Mouse (Mus musculus) heart, embryonic 16.5 days (tissue): Measurements from ENCODE around the gene Polk. TPM values are rescaled to one million over a fixed set of nuclear protein-coding genes. Genes with fewer than 3 reads are reported as not detected.

Experiments
- ATAC-seq: fragments of 200-750 bp; cut with Nextera tagmentation; replicated peaks from 2 replicates; pipeline ENCODE4 v1.8.0; 2017; ENCODE audit warnings: moderate number of reproducible peaks; ENCODE audit not compliant: insufficient read depth, low FRiP score; ENCODE audit errors: extremely low read depth
- H3K27ac ChIP-seq: fragments of 300-500 bp; sonication (generic); 2 replicates; pipeline ENCODE4 v1.5.1; 2014; ENCODE audit warnings: mild to moderate bottlenecking, low read length, control low read depth, moderate library complexity
- H3K27me3 ChIP-seq: fragments of 300-500 bp; sonication (generic); 2 replicates; pipeline ENCODE4 v1.6.1; 2014; ENCODE audit warnings: low read length, mixed read lengths; ENCODE audit not compliant: control insufficient read depth, insufficient read depth
- H3K36me3 ChIP-seq: fragments of 300-500 bp; sonication (generic); 2 replicates; pipeline ENCODE4 v1.6.1; 2014; ENCODE audit not compliant: control insufficient read depth, insufficient read depth
- H3K4me1 ChIP-seq: fragments of 300-500 bp; sonication (generic); 2 replicates; pipeline ENCODE4 v1.6.1; 2014; ENCODE audit warnings: low read length, mixed read lengths; ENCODE audit not compliant: control insufficient read depth, insufficient read depth
- H3K4me2 ChIP-seq: fragments of 300-500 bp; sonication (generic); 2 replicates; pipeline ENCODE4 v1.6.1; 2014; ENCODE audit warnings: low read depth, mild to moderate bottlenecking, control low read depth, low read length
- H3K4me3 ChIP-seq: fragments of 300-500 bp; sonication (generic); 2 replicates; pipeline ENCODE4 v1.5.1; 2014; ENCODE audit warnings: mild to moderate bottlenecking, control low read depth, low read length
- H3K9ac ChIP-seq: fragments of 300-500 bp; sonication (generic); 2 replicates; pipeline ENCODE4 v1.6.1; 2014; ENCODE audit warnings: low read length, control low read depth
- H3K9me3 ChIP-seq: fragments of 300-500 bp; sonication (generic); replicated peaks from 2 replicates; pipeline ENCODE4 v1.6.1; 2016; ENCODE audit warnings: low read length; ENCODE audit not compliant: control insufficient read depth
- WGBS: fragments of 180-500 bp; shearing (Covaris S2); extraction: QIAGEN DNeasy Blood & Tissue Kit; methylation state at CpG from one replicate; pipeline ENCODE4 v1.1.7; 2014; 5-methylcytosine and 5-hydroxymethylcytosine counted together
- polyA plus RNA-seq: library from polyadenylated mRNA; unstranded; fragments of >200 nt; fragmentation: Nextera tagmentation; extraction: Ambion mirVana; gene quantifications from 2 replicates; pipeline ENCODE4 v1.2.1, GENCODE M21; 2015

The Polk gene
- polyA plus RNA-seq, 1 experiment from 2014 or later = 7.3 TPM

GRCm38 (mm10) chr13:96536821-96537572 is 5.4 kb downstream of the Polk start:
- ATAC-seq = no peak
- H3K36me3 ChIP-seq = no peaks in the 10 kb centered on the region
- H3K27me3 ChIP-seq = no peaks in the 10 kb centered on the region
- H3K4me2 ChIP-seq = no peak overlapping the region
- 67% methylated on average over 5 of the region's 5 CpGs for WGBS
- no peak overlapping the region for H3K9ac ChIP-seq
- H3K4me3 ChIP-seq = no peak overlapping the region
- H3K9me3 ChIP-seq = no peaks in the 10 kb centered on the region
- H3K27ac ChIP-seq = no peak overlapping the region
- H3K4me1 ChIP-seq = peaks cover 3% of the 10 kb centered on the region

- H3K4me1 ChIP-seq = 0 out of 2 replicates have a peak, but pooled peaks cover 2% of the 10 kb centered on the region
- no peak overlapping the region for H3K9ac ChIP-seq
- H3K27me3 ChIP-seq = no peaks in the 10 kb centered on the region
- H3K36me3 ChIP-seq = 0 out of 2 replicates have a peak, but pooled peaks cover 2% of the 10 kb centered on the region
- no peak; the same call in 1 of the 2 replicates for ATAC-seq
- no peak overlapping the region for H3K4me2 ChIP-seq
- peaks cover 8% of the 10 kb centered on the region; the same call in 1 of the 2 replicates for H3K9me3 ChIP-seq
- WGBS = 61% methylated on average over 2 of the region's 2 CpGs
- H3K4me3 ChIP-seq = no peak overlapping the region
- H3K27ac ChIP-seq = no peak overlapping the region
Observed at GRCm38 (mm10) chr13:96533742-96534141, 8.6 kb downstream of the Polk start.

GRCm38 (mm10) chr13:96532176-96532575 is 10.2 kb downstream of the Polk start:
- 0 out of 2 replicates have a peak, but pooled peaks cover 2% of the 10 kb centered on the region for H3K4me1 ChIP-seq
- no peaks in the 10 kb centered on the region for H3K27me3 ChIP-seq
- ATAC-seq = no peak
- no peak overlapping the region for H3K4me3 ChIP-seq
- no peak overlapping the region for H3K4me2 ChIP-seq
- H3K27ac ChIP-seq = no peak overlapping the region
- 91% methylated on average over 6 of the region's 6 CpGs for WGBS
- peaks cover 8% of the 10 kb centered on the region; the same call in 1 of the 2 replicates for H3K9me3 ChIP-seq
- 0 out of 2 replicates have a peak, but pooled peaks cover 2% of the 10 kb centered on the region for H3K36me3 ChIP-seq
- no peak overlapping the region for H3K9ac ChIP-seq

GRCm38 (mm10) chr13:96530064-96530463 is 12.3 kb downstream of the Polk start:
- Histone ChIP-seq H3K9ac (no peak overlapping the region), H3K36me3 (0 out of 2 replicates have a peak, but pooled peaks cover 2% of the 10 kb centered on the region), H3K27me3 (no peaks in the 10 kb centered on the region), H3K4me3 (no peak overlapping the region), H3K4me1 (0 out of 2 replicates have a peak, but pooled peaks cover 2% of the 10 kb centered on the region), H3K4me2 (no peak overlapping the region), H3K9me3 (peaks cover 8% of the 10 kb centered on the region; the same call in 1 of the 2 replicates), H3K27ac (no peak overlapping the region)
- no peak for ATAC-seq
- 90% methylated on average over 9 of the region's 9 CpGs for WGBS

GRCm38 (mm10) chr13:96529542-96529941 is 12.8 kb downstream of the Polk start:
- Histone ChIP-seq H3K4me1 (0 out of 2 replicates have a peak, but pooled peaks cover 2% of the 10 kb centered on the region), H3K27me3 (no peaks in the 10 kb centered on the region)
- 93% methylated on average over 3 of the region's 3 CpGs for WGBS

GRCm38 (mm10) chr13:96528776-96529175 is 13.6 kb downstream of the Polk start:
- H3K9ac ChIP-seq = no peak overlapping the region
- ATAC-seq = no peak
- peaks cover 8% of the 10 kb centered on the region; the same call in 1 of the 2 replicates for H3K9me3 ChIP-seq
- 0 out of 2 replicates have a peak, but pooled peaks cover 2% of the 10 kb centered on the region for H3K36me3 ChIP-seq
- H3K4me3 ChIP-seq = no peak overlapping the region
- no peaks in the 10 kb centered on the region for H3K27me3 ChIP-seq
- WGBS = 89% methylated on average over 3 of the region's 3 CpGs
- 0 out of 2 replicates have a peak, but pooled peaks cover 2% of the 10 kb centered on the region for H3K4me1 ChIP-seq
- H3K27ac ChIP-seq = no peak overlapping the region
- no peak overlapping the region for H3K4me2 ChIP-seq

More at GRCm38 (mm10) chr13:96529542-96529941, 12.8 kb downstream of the Polk start:
- no peak overlapping the region for H3K9ac ChIP-seq
- H3K4me3 ChIP-seq = no peak overlapping the region
- H3K4me2 ChIP-seq = no peak overlapping the region
- ATAC-seq = no peak
- H3K36me3 ChIP-seq = 0 out of 2 replicates have a peak, but pooled peaks cover 2% of the 10 kb centered on the region
- H3K27ac ChIP-seq = no peak overlapping the region
- peaks cover 8% of the 10 kb centered on the region; the same call in 1 of the 2 replicates for H3K9me3 ChIP-seq

- no peaks in the 10 kb centered on the region for H3K27me3 ChIP-seq
- no peak for ATAC-seq
- 0 out of 2 replicates have a peak, but pooled peaks cover 2% of the 10 kb centered on the region for H3K4me1 ChIP-seq
- WGBS = 77% methylated on average over 11 of the region's 11 CpGs
- no peak overlapping the region for H3K9ac ChIP-seq
- no peak overlapping the region for H3K27ac ChIP-seq
- H3K4me2 ChIP-seq = no peak overlapping the region
- H3K4me3 ChIP-seq = no peak overlapping the region
- peaks cover 8% of the 10 kb centered on the region; the same call in 1 of the 2 replicates for H3K9me3 ChIP-seq
- 0 out of 2 replicates have a peak, but pooled peaks cover 2% of the 10 kb centered on the region for H3K36me3 ChIP-seq
Observed at GRCm38 (mm10) chr13:96527856-96528255, 14.5 kb downstream of the Polk start.

- peaks cover 8% of the 10 kb centered on the region; the same call in 1 of the 2 replicates for H3K9me3 ChIP-seq
- no peak overlapping the region for H3K27ac ChIP-seq
- no peaks in the 10 kb centered on the region for H3K27me3 ChIP-seq
- H3K4me2 ChIP-seq = no peak overlapping the region
- 0 out of 2 replicates have a peak, but pooled peaks cover 2% of the 10 kb centered on the region for H3K4me1 ChIP-seq
- no peak overlapping the region for H3K9ac ChIP-seq
- 0 out of 2 replicates have a peak, but pooled peaks cover 2% of the 10 kb centered on the region for H3K36me3 ChIP-seq
- ATAC-seq = no peak
- 73% methylated on average over 3 of the region's 3 CpGs for WGBS
- no peak overlapping the region for H3K4me3 ChIP-seq
Observed at GRCm38 (mm10) chr13:96527022-96527421, 15.4 kb downstream of the Polk start.

- Histone ChIP-seq H3K4me1 (no peaks in the 10 kb centered on the region), H3K27me3 (no peaks in the 10 kb centered on the region), H3K27ac (no peak overlapping the region), H3K36me3 (no peaks in the 10 kb centered on the region), H3K9ac (no peak overlapping the region), H3K9me3 (no peaks in the 10 kb centered on the region), H3K4me2 (no peak overlapping the region), H3K4me3 (no peak overlapping the region)
- ATAC-seq = no peak
- 81% methylated on average over 3 of the region's 3 CpGs for WGBS
Observed at GRCm38 (mm10) chr13:96521294-96521693, 21.1 kb downstream of the Polk start.
